Mouse (Mus musculus) hindbrain, embryonic 14.5 days (tissue): ENCODE results near the gene Fmo2. TPM values are rescaled to one million over a fixed set of nuclear protein-coding genes. Genes with fewer than 3 reads are reported as not detected.

Source experiments
- ATAC-seq: fragments of 200-750 bp; cut with Nextera tagmentation; 2 replicates; pipeline ENCODE4 v1.8.0; 2017; ENCODE audit warnings: moderate number of reproducible peaks, mild to moderate bottlenecking, moderate TSS enrichment, moderate library complexity; ENCODE audit not compliant: low FRiP score
- DNase-seq: peaks from one replicate; pipeline ENCODE4 v3.0.0-alpha.2; 2015; ENCODE audit warnings: low spot score
- H3K27ac ChIP-seq: fragments of 300-500 bp; sonication (generic); 2 replicates; pipeline ENCODE4 v1.5.1; 2014; ENCODE audit warnings: mild to moderate bottlenecking, moderate library complexity
- H3K27me3 ChIP-seq: fragments of 300-500 bp; sonication (generic); 2 replicates; pipeline ENCODE4 v1.6.1; 2014; ENCODE audit warnings: mild to moderate bottlenecking, low read length, mixed read lengths; ENCODE audit not compliant: control insufficient read depth, insufficient read depth
- H3K36me3 ChIP-seq: fragments of 300-500 bp; sonication (generic); replicated peaks from 2 replicates; pipeline ENCODE4 v1.6.1; 2014; ENCODE audit not compliant: control insufficient read depth, insufficient read depth
- H3K4me1 ChIP-seq: fragments of 300-500 bp; sonication (generic); replicated peaks from 2 replicates; pipeline ENCODE4 v1.6.1; 2014; ENCODE audit warnings: antibody characterized with exemption, low read length, mixed read lengths; ENCODE audit not compliant: control insufficient read depth, insufficient read depth
- H3K4me2 ChIP-seq: fragments of 300-500 bp; sonication (generic); replicated peaks from 2 replicates; pipeline ENCODE4 v1.6.1; 2014; ENCODE audit warnings: mild to moderate bottlenecking, moderate library complexity
- H3K4me3 ChIP-seq: fragments of 300-500 bp; sonication (generic); replicated peaks from 2 replicates; pipeline ENCODE4 v1.5.1; 2014; ENCODE audit warnings: mild to moderate bottlenecking, low read length
- H3K9ac ChIP-seq: fragments of 300-500 bp; sonication (generic); 2 replicates; pipeline ENCODE4 v1.6.1; 2014
- H3K9me3 ChIP-seq: fragments of 300-500 bp; sonication (generic); 2 replicates; pipeline ENCODE4 v1.6.1; 2016; ENCODE audit warnings: low read length; ENCODE audit not compliant: control insufficient read depth
- WGBS: fragments of 180-500 bp; shearing (Covaris S2); extraction: QIAGEN DNeasy Blood & Tissue Kit; methylation state at CpG from one replicate; pipeline ENCODE4 v1.1.7; 2014; 5-methylcytosine and 5-hydroxymethylcytosine counted together
- polyA plus RNA-seq: library from polyadenylated mRNA; unstranded; fragments of >200 nt; fragmentation: Nextera tagmentation; extraction: Ambion mirVana; gene quantifications from 2 replicates; pipeline ENCODE4 v1.2.1, GENCODE M21; 2014

Gene Fmo2
- 0.12 and 0.26 TPM in 2 replicates for polyA plus RNA-seq

DNA sequence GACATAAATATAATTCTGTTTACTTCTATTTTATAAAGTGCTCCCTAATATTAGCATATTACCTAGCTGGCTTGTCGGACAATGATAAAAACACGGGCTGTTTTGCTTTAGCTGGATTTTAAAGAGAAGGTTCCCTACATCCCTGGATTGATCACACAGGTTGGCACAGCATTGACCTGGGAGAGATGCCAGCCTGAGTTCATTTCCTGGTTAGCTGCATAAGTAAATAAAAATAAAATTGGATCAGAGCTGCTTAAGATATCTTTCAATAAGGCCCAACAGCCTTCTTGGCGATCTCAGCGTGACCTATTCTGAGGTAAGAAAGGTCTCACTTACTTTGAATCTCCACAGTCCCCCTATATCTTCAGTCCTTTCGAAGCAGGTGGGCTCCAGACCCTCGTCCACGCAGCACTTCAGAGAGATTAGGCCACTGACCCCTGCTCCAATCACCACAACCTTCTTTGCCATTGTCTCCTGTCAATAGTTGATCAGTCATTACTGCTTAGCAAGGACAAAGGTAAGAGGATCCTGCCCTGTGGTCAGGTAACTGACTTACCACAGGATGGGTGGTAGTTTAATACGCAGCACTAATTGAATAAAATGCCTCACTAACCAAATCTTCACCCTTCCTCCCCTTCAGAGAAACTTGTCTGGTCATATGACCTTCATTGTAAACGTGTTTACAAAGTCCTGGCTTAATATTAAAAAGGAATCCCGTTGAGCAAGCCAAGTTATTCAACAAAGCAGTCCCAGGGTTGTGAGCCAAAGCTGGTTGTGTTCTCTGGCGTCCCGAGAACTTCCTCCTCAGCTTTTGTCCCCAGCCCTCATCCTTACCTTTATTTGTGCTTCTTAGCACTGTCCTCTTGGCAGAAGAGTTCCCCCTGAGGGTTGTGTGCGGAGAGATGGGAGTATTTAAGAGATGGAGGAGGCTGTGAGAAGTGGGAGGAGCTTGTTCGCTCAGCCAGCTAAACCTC is at the start of gene Fmo2:
Gene Fmo2 (minus strand): TSS at position 889 of the 974 bp plus-strand sequence.
- H3K4me3 ChIP-seq: no peak within 1 kb of the TSS
- no peaks in the 10 kb centered on the region for H3K27me3 ChIP-seq

DNA sequence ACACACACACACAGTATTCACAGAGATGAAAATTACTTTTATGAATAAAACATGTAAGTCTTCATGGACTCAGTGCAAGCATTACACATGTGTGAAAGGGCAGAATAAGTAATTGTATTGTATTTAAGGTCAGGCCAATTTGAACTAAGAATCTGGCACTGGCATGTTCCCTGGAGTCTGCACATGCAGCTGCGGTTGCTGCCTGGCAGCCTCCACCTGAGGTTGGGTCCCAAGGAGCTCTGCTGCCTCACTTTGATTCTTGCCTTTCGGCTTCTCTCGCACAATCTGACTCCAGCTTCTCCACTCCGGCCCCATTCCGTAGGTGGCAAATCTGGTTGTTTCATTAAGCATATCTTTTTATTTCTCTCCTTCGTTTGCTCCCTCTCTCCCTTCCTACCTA is 49.4 kb upstream of the Fmo2 start:
- Histone ChIP-seq H3K36me3 (no peaks in the 10 kb centered on the region), H3K4me1 (no peaks in the 10 kb centered on the region), H3K9me3 (no peaks in the 10 kb centered on the region), H3K4me3 (no peak overlapping the region), H3K27ac (no peak overlapping the region), H3K9ac (no peak overlapping the region), H3K4me2 (no peak overlapping the region), H3K27me3 (no peaks in the 10 kb centered on the region)
- WGBS: 75% methylated on average over 6 of the region's 6 CpGs
- ATAC-seq (peak; percentile 21; the same call in 1 of the 2 replicates), DNase-seq (no peak)

More for the DNA sequence above, at the start of gene Fmo2:
- no peaks in the 10 kb centered on the region for H3K36me3 ChIP-seq
- H3K27ac ChIP-seq: no peak within 1 kb of the TSS
- 80% methylated on average over 14 of the region's 14 CpGs for WGBS
- H3K9ac ChIP-seq: no peak within 1 kb of the TSS
- no peaks in the 10 kb centered on the region for H3K9me3 ChIP-seq
- 0 out of 2 replicates have a peak, but pooled peaks cover 3% of the 10 kb centered on the region for H3K4me1 ChIP-seq
- DNase-seq (no peak), ATAC-seq (no peak)
- H3K4me2 ChIP-seq: no peak within 1 kb of the TSS

DNA sequence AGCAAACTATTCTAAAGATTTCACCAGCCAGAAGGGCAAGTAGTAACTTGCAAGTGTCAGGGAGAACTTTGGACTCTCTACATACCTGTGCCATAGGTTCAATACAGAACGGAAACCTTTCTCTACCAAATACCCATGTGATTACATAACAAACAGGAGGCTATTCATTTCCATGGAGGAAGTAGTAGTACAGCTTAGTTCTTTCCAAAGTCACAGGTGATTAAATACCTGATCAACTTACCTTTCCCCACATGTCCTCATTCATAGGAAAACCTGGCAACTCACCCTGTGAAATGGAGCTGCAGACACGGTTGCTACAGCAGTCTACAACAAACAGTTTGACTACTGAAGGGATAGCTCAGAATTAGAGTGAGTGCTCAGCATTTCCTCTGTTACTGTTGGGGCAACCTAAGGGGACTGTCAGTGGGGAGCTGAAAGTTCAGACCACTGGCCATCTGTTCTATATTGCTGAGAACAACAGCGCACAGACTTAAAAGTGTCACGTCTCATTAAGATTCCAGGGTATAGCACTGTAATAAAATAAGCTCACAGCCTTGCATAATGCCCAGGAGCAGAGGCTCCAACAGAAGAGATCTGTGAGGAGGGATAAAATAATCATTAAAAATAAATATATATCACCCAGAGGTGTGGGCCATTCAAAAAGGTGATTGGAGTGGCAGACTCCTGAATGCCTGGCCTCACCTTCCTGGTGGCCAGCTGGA is 48.5 kb upstream of the Fmo2 start:
- 0 out of 2 replicates have a peak, but pooled peaks have one; percentile 51 for ATAC-seq
- DNase-seq: no peak
- no peak overlapping the region for H3K27ac ChIP-seq
- H3K27me3 ChIP-seq: no peaks in the 10 kb centered on the region
- no peaks in the 10 kb centered on the region for H3K36me3 ChIP-seq
- WGBS: 65% methylated on average over 4 of the region's 4 CpGs
- no peak overlapping the region for H3K4me3 ChIP-seq
- no peaks in the 10 kb centered on the region for H3K4me1 ChIP-seq
- no peaks in the 10 kb centered on the region for H3K9me3 ChIP-seq
- H3K4me2 ChIP-seq: no peak overlapping the region
- H3K9ac ChIP-seq: no peak overlapping the region

DNA sequence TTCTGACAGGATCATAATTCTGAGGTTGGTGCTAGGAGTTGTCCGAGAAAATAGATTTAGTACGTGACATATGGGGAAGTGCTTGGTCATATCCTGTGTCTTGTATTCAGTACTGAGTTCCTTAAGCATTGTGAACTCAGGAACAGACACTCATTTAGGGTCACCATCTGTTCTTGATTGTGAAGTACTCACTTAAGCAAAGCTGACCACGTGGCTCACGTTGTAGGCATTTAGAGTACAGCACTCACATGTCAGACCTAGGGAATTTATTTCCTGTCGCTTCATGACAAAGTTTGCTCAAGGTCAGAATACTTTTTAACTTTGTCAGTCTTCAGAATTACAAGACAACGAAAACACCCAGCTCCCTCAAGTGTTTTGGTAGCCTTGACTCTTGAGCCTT is 45.2 kb upstream of the Fmo2 start:
- ATAC-seq (no peak), DNase-seq (no peak)
- H3K36me3 ChIP-seq: no peaks in the 10 kb centered on the region
- 79% methylated on average over 6 of the region's 6 CpGs for WGBS
- H3K9ac ChIP-seq: no peak overlapping the region
- no peak overlapping the region for H3K4me2 ChIP-seq
- no peak overlapping the region for H3K4me3 ChIP-seq
- no peak overlapping the region for H3K27ac ChIP-seq
- no peaks in the 10 kb centered on the region for H3K4me1 ChIP-seq
- no peaks in the 10 kb centered on the region for H3K27me3 ChIP-seq
- no peaks in the 10 kb centered on the region for H3K9me3 ChIP-seq

DNA sequence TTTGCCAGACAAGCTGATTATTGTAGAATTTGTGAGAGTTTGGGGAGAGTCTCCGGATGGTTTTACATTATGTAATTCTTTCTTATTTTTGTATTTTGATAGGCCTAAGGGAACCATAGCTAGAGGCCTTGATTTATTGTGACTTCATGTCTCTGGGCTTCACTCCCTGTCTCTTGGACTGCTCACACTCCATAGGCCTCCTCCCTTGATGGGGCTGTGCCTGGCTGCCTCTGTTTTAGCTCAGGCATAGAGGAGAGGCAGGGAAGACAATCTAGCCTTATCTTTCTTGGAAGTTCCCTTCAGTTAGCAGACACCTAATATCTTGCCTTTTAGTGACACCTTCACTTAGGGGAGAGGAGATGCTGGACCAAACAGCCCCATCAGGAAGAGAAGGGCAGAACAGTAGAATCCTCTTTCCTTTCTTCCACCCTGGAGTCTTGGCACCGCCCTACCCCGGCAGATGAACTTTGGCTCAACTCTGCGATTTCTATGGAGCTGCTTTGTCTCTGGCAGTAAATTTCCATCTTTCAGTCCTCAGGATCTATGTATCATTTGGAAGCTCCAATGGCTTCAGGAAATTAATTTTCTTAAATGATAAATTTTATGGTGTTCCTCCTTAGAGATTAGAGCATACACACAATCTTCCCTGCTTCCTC is 40.3 kb upstream of the Fmo2 start:
- Histone ChIP-seq H3K4me3 (no peak overlapping the region), H3K9me3 (no peaks in the 10 kb centered on the region), H3K4me2 (no peak overlapping the region), H3K27me3 (no peaks in the 10 kb centered on the region), H3K4me1 (no peaks in the 10 kb centered on the region), H3K27ac (no peak overlapping the region), H3K36me3 (no peaks in the 10 kb centered on the region), H3K9ac (no peak overlapping the region)
- 90% methylated on average over 4 of the region's 4 CpGs for WGBS
- DNase-seq (no peak), ATAC-seq (no peak)

DNA sequence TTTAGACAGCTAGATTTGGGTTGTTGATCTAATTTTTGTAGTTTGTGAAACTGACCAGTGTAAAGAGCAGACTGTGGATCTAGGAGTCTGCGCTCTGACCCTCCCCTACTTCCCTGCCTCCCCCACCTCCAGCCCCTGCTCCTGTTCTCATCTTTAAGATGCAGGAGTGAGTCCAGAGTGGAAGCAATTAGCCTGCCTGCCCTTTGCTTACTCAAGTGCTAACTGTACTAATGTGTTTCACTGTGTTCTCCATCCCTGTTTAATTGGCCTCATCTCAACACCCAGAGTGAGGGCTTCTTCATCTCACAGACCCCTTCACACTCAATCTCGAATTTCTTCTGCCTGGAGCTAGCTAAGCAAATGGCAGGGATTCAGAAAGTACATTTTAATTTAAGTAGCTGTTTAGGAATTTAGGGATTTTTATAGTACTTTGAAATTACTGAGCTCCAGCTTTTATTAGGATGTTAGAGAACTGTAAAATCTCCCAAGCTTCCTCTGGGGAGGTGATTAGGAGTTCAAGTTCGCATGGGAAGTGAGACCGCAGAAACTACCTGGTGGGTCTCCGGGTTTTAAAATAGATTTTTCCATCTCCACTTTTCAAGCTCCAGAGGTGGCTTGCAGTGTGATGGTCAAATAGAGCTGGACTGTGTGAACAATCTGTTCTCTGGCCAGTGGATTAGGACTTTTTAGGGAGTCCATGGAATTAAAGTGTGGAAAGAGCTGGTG is 39.6 kb upstream of the Fmo2 start:
- no peak overlapping the region for H3K9ac ChIP-seq
- no peaks in the 10 kb centered on the region for H3K36me3 ChIP-seq
- H3K27me3 ChIP-seq: no peaks in the 10 kb centered on the region
- WGBS: 86% methylated on average over 5 of the region's 5 CpGs
- no peak overlapping the region for H3K27ac ChIP-seq
- no peaks in the 10 kb centered on the region for H3K4me1 ChIP-seq
- no peak for DNase-seq
- ATAC-seq: no peak
- H3K4me3 ChIP-seq: no peak overlapping the region
- no peaks in the 10 kb centered on the region for H3K9me3 ChIP-seq
- H3K4me2 ChIP-seq: no peak overlapping the region

DNA sequence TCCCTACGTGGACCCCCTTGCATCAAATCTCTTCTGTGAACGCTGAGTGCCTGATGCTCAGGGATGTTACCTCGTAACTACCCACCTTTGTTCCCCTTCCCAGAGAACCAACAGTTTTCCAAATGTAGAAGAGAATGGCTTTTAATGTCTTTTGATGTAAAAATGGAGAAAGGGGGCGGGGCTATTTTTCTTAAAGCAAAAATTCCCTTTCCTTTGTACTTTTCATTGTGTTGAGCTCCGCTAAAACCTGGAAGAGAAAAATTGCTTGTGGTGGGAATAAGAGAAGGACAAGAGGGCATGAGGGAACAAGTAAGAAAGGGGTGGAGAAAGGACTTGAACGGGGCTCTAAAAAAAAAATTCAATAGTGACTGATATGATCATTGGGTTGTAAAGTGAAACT is 38.9 kb upstream of the Fmo2 start, which contains the start of gene Fmo6:
Gene Fmo6 (minus strand): TSS at position 101 of the 400 bp plus-strand sequence.
- DNase-seq (no peak), ATAC-seq (no peak)
- no peaks in the 10 kb centered on the region for H3K9me3 ChIP-seq
- H3K4me1 ChIP-seq: no peaks in the 10 kb centered on the region
- WGBS: 86% methylated on average over 6 of the region's 6 CpGs
- no peak within 1 kb of the TSS for H3K27ac ChIP-seq
- no peak within 1 kb of the TSS for H3K4me2 ChIP-seq
- no peak within 1 kb of the TSS for H3K4me3 ChIP-seq
- H3K9ac ChIP-seq: no peak within 1 kb of the TSS
- no peaks in the 10 kb centered on the region for H3K36me3 ChIP-seq
- no peaks in the 10 kb centered on the region for H3K27me3 ChIP-seq

DNA sequence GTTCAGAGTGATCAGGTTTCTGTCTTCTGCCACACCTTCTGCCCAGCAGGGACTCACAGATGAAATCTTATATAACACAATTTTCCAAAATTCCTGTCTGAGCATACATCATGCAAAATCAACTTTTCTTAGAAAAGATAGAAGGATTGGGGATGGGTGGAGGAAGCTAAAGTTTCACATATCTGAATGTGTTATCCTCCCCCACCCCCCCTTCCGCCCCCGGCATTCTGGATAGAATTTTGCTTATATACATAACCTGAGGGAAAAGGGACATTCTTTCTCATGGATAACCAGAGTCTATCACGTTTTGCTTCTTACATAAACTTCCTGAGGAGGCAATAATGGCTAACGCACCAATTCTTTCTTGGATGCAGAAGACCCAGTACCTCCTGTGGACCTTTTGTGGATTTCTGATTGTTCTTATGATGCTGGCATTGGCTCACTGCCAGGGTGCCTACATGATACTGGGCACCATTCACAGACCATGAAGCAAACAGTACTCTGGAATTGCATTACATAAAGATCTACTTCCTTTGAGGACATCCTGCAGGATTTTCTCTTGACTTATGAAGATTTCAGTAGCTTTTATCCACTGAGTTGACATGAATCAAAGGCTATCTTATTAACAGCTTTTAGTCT is 36.0 kb upstream of the Fmo2 start:
- no peaks in the 10 kb centered on the region for H3K36me3 ChIP-seq
- ATAC-seq (no peak), DNase-seq (no peak)
- no peaks in the 10 kb centered on the region for H3K9me3 ChIP-seq
- WGBS: 70% methylated on average over 4 of the region's 4 CpGs
- no peaks in the 10 kb centered on the region for H3K4me1 ChIP-seq
- H3K4me3 ChIP-seq: no peak overlapping the region
- no peak overlapping the region for H3K9ac ChIP-seq
- H3K4me2 ChIP-seq: no peak overlapping the region
- no peak overlapping the region for H3K27ac ChIP-seq
- H3K27me3 ChIP-seq: no peaks in the 10 kb centered on the region
